Mouse (Mus musculus): Measurements from ENCODE around the gene Cyp1a2.

Gene Cyp1a2

DNA sequence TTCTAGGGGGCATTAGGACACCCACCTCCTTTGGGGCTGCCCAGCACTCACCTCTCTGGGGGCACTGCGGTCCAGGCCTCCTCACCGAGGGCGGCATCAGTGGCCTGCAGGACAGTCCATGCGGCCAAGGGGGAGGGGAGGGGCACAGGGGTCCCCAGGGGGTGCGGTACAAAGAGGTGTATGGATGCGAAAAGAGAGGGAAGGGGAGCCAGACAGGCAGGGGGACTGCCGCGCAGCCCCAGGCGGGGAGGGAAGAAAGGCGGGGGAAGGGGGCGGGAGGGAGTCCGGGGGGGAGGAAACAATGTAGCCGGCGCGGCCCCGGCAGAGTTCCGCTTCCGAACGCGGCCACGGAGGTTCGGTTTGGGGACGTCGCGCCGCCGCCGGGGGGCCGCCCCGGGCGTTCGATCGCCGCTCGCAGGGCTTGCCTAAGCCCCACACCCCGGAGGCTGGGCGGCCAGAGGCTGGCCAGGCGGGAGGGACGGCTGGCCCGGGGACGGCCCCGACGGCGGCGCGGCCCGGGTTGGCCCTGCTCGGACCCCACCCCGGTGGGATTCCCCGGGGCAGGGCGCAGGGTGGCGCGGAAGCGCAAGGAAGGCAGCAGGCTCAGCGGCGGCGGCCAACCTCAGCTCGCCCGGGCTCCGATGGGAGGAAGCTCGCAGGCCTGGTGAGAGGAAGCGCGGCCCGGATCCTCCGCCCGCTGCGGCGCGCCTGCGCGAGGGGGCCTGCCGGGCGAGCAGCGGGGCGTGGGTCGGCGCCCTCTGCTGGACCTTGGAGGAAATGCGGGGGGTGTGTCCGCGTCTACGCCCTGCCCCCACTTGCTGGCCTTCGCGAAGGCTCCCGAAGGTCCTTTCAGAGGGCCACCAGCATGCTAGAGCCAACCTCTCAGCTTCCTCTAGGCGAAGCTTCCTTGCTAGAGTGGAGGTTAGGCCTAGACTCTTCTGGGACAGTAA lies 38.3 kb downstream of the Cyp1a2 start:
- peak; percentile 88 to 97 for DNase-seq

DNA sequence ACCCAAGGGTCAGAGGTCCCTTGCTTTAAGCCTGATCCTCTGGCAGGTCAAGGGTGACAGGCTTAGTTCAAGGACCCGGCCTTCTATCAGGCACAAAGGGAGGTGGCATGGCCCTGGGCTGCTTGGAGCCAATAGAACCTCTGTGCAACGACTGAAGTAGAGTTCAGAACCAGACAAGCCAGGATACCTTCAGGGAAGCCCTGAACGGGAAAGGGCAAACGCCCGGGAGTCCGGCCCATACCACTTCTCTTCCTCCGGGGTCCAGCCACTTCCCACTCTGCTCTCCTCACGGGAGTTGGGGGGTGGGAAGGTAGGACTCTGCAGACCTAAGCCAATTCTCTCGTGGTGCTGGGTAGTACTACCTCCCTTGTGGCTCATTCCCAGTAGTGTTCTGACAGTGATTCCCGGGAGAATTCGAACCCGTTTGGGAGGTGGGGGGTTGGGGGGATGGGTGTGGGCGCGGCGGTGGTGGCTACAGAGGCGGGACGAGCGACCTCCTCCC lies 39.0 kb downstream of the Cyp1a2 start:
- DNase-seq = no peak

DNA sequence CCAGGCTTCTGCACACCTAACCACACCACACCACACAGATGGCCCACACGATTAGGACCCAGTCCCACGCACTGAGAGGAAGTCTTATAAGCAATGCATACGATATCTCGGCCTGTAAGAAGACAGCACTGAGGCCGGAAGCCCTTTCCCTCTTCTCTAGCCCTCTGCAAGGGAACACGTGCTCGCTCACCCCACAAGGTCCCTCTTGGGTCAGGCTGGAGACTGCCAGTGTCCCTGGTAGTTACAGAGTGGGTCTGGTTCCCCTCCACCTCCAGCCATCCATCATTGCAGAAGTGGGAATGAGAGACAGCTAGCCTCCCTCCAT lies 39.7 kb downstream of the Cyp1a2 start:
- DNase-seq = no peak

DNA sequence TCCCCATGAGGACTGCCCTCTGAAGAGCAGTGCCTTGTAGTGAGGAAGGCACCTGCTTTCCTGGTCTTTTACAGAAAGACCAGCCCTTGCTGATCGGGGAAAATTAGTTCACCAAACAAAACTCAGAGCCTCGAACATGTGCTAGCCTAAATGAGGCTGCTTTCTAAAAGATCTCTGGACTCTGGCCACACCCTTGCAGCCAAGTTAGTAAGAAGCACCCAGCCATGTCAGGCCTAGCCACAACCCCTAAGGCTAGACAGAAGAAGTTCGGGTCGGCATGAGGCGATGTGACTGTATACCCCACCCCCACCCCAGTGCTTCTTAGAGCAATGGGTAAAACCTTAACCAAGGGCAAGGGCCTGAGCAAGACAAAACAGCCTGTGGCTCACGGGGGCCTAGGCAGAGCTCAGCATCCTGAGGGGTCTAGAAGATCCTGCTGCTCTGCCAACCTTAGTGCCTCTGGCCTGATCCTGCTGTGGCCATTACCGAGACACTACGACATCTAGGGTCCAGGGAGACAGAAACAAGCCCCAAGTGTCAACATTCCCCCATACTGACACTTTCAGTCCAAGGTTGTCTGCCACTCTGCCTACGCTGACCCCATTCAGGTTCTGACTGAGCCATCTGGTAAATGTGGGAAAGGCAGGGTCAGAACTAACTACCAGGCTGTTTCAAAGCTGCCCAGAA lies 40.2 kb downstream of the Cyp1a2 start:
- no peak for DNase-seq

DNA sequence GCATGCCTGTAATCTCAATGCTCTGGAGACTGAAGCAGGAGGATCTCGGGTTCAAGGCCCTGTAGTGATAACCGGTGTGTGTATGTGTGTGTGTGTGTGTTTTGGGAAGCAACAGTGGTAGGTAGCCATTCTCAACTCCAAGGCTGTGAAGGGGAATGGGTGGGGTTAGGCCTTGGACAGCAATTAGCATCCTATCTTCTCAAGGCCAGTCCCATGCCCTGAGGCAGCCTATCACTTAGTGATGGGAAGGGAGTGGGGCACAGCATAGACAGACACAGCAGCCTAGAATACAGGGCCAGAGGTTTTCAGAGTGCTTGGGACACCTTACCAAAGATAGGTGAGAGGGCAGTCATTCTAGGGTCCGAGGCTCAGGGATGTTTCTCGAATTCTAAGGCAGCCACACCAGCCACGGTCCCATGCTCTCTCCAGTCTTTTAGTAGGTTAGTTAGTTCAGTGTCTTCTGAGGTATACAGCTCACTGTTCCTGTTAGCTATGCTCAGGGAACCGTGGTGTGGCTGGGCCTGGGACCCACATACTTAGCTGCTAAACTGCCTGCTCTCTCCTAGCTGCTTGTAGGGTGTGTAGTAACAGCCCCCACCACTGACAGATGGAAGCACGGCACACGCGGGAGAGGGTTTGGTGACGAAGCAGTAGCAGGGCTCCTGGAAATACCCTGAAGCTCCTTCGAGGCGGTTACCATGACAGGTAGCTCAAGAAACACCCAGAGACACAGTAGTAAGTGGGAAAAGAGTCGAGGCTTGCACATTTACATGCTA lies 41.5 kb downstream of the Cyp1a2 start:
- no peak for DNase-seq

DNA sequence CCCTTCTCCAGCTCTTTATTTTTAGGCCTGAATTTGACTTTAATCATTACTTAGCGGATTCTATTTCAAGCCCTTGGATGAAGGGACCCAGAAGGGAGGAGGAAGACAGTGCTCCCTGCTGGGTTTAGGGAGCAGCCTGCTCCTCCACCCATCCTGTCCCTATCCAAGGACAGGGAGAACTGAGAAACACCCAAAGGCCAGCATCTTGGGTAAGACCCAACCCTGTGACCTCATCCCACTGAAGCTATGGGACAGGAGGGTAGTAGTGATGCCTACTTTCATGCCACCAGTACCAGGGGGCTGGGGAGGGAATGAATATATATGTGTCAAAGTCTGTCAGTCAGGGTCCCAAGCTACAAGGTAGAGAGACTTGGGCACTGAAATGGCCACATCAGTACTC lies 42.5 kb downstream of the Cyp1a2 start:
- DNase-seq = no peak

DNA sequence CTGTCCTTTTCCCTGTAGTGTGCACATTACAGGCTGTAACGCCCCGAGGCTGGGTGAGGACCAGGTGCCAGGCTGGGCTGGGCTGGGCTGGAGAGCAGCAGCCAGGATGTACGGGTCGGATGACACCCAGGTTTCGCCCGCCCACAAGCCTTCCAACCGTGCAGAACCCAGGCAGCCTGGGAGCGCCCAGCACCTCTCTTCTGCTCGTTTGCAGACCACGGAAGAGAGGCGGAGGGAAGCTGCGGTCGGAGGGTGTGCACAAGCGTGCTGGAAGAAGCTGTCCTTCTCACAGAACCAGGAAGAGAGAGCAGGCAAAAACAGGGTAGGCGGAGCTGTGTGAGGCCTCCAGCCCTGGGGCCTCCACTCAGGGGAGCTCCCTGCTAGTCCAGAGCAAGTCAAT lies 43.1 kb downstream of the Cyp1a2 start:
- no peak for DNase-seq

DNA sequence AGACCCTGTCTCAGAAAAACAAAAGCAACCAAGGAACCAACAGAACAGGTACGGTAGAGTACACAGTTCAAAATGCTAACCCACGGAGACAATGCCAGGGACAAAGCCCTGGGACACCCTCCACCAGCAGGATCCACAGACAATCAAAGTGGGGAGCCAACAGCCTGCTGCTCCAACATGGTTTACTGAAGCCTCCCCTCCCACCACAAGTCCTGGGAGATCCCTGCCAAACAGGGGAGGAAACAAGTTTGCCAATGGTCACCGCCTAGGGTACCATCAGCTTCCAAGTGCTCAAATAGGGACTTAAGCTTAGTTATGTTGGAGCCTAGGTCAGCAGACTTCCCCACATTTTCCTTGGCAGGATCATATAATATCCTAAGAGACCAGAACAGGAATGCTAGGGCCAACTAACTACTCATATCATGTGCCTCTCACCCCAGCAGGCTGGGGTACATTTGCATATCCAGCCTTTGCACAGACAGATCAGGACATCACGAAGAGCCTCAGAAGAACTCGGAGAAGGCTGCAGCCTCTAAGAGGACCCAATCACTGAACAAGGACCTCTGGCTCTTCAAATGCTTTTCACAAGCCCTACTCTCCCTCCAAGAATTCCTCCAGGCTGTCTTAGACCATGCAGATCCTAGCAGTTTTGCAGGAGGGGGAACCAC lies 43.7 kb downstream of the Cyp1a2 start:
- DNase-seq = no peak

DNA sequence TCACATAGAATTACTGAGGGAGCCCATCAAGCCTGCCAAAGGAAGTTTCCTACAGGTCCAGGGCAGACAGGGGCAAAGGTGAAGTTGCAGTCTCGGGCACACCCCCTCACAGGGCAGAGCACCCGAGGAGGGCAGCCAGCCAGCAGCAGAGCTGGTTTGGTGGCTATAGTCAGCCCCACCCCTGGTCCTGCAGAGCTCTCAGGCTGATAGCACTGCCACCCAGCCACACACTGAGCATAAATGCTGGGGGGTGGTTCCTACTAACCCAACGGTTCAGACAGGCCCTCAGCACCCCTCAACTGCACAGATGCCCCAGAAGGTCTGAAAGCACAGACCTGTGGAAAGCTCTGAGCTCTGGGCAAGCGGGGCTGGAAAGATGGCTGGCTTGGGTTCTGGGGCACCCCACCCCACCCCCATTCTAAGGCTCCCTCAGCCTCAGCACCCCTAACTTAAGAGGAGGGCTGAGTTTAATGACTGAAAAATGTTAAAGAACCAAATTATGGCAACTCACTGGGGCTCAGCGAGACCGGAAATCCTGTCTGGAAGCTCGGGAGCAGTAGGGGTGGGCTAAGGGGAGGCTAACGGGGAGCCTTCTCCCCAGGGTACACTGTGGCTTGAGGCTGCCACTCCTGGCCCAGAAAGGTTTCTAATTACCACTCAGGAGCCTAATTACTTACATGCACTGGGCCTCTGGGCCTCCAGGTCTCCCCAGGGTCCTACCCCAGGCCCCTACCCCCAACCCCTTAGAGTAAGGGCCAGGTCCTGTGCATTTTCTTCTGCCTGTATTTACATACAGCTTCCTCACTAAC lies 44.6 kb downstream of the Cyp1a2 start:
- DNase-seq = no peak

DNA sequence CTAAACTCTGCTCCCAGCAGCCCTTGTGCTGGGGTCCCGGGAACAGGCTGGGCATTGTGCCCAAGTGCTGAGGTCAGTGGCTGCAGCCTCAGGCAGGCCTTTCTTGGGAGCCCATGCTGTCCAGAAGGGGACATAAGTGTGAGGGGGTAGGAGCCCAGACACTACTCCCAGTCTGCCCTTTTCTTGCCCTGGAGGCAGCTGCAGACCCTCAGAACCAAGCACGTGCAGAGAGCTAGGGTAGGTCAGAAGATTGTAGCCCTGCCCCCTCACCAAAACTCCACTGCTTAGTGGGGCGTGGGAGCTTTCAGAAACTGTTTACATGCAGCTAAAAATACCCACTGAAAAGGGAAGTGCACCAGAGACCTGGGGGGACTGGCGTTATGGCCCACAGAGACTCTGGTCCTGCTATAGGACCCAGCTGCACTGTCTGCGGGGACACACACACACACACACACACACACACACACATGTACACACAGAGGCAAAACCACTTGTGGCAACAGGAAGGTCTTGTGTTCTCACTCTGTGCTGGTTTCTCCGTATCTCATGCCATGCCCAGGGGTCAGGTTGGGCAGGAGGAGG lies 45.7 kb downstream of the Cyp1a2 start:
- DNase-seq = peak in 1 of 2 experiments; percentile 33

DNA sequence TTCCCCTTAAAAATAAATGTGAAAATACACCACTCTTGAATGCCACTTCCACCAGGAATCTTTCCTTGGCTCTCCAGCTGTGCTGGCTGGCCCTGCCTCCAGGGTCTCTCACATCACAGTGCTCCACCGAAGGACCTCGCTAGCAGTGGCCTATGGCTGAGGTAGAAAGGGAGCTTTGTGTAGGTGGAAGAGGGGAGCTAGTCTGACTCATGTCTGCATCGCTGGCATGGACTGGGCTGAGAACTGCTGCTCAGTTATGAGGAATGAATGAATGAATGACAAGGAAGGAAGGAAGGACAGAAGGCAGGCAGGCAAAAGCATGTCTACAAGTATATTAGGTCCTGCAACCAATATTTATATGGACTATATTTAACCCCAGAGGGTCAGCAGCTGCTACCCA lies 46.2 kb downstream of the Cyp1a2 start:
- DNase-seq = no peak

DNA sequence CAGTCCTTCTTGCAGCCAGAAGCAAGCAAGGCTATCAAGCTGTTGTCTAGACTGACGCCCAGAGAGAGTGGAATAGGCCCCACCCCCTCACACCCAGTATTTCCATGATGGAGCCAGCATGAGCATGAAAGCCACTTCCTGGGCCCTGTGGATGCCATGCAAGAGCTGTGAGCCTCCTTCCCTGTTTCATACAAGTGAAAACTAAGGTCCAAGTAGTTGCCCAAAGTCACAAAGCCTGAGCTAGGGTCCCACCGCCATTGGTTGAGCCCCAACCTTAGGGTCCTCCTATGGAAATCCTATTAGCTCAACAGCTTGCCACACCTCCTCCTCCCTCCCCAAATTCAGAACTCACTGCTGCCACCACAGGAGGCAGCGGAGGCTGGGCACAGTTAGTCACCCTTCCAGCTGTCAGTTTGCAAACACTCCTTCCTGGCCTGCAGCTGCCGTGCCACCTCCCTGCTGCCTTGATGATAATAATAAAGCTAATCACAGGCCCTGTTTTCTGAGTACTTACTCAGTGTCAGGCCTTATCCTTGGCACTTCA lies 50.0 kb downstream of the Cyp1a2 start:
- no peak for DNase-seq

DNA sequence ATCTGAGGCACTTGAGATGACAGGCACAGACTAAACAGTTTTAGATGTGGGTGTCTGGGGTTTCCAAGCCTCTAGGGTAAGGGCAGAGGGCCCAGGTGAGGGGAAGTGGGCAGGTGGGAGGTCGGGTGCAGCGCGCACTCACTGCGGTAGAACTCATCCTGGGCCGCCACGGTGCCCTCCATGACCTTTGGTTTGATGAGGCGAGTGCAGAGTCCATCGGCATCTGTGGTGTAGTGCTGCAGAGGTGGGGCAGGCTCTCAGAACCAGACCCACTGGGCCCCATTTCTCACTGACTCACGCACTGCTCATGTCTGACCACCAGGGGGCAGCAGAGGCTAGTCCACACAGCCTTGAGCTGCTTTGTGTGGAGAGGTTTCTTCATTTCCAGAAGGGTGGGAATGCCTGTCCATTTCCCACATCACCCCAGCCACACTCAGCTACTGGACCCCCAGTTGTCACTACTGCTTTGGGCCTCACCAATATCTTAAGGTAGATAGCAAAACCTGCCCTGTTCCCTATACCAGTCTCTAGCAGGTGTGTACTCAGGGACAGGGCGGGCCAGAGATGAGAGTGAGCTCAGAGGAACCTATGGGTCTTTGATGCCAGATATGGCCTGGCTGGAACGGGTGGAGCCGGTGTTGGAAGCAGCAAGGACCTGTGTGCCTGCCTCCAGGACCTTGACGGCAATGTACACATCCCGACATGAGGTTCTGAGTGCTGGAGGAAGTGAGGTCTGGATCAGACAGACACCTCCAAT lies 54.2 kb downstream of the Cyp1a2 start:
- DNase-seq = peak; percentile 78 to 83

DNA sequence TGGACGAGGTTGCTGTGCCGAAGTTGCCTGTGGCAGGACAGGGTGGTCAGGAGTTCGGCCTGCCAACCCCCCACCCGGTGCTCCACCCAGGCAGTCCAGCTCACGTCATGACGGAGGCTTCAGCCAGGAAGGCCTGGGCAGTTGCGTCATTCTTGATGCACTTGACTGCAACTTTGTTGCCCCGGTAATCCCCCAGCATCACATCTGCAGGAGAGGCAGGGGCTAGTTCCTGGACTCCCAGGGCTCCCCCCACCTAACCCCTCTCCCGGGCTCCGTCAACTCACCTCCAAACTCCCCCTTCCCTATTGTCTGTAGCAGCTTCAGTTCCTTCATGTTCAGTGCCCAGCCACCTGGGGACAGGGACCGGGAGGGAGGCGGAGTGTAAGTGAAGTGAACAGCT lies 54.8 kb downstream of the Cyp1a2 start:
- no peak for DNase-seq

DNA sequence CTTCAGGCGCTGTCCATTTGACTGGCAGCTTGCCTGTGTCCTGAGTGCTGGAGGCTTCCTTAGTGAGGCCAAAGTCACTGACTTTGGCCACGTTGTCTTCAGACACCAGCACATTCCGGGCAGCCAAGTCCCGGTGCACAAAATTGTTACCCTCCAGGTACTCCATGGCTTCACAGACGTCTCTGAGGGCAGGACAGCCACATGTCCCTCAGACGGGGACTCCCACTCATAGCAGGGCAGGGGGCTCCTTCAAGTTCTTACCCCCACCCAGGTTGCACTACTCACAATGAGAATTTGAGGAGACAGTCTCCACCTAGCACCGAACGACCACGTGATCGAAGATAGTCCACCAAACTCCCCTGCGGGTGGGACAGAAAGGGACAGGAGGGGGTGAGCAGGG lies 55.6 kb downstream of the Cyp1a2 start:
- DNase-seq = no peak

DNA sequence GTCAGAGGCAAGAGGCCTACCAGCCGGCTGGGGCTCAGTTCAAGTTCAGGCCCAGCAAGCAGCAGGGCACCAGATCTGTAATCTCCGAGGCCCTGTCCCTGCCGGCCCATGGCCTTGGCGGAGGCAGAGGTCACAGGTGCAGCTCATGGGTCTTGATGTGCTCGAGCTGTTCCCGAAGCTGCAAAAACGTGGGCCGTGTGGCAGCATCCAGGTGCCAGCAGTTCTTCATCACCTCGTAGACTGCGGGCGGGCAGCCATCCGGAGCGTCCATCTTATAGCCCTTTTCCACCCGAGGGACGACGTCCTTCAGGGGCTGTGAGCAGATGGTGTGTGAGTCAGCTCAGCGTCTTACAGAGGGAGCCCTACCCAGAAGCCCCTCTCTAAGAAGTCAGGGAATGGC lies 56.3 kb downstream of the Cyp1a2 start:
- DNase-seq = no peak

Measured in cerebellum, adult 18-20 months (tissue).